Mouse (Mus musculus): ENCODE results near the gene Fam163b. TPM values are rescaled to one million over a fixed set of nuclear protein-coding genes. Genes with fewer than 3 reads are reported as not detected.
A peak's percentile ranks its signal among the peaks of the same experiment; 100 is the strongest.

The Fam163b gene
- polyA plus RNA-seq, 1 experiment from 2014 or later = 0.19 TPM

- 50% methylated on average over 3 of the region's 3 CpGs for WGBS
- H3K36me3 ChIP-seq = no peaks in the 10 kb centered on the region
These were observed 13.3 kb downstream of the Fam163b start for GRCm38 (mm10) chr2:27128990-27129389.

GRCm38 (mm10) chr2:27126496-27126895, 15.8 kb downstream of the Fam163b start:
- no peak for ATAC-seq (ENCODE audit: insufficient read depth, low FRiP score, low read depth)
- Histone ChIP-seq H3K4me2 (no peak overlapping the region), H3K9me3 (no peaks in the 10 kb centered on the region)

More at GRCm38 (mm10) chr2:27128990-27129389, 13.3 kb downstream of the Fam163b start:
- Histone ChIP-seq H3K4me1 (no peaks in the 10 kb centered on the region), H3K9me3 (no peaks in the 10 kb centered on the region), H3K27me3 (replicated peaks) (no peaks in the 10 kb centered on the region), H3K9ac (no peak overlapping the region), H3K27ac (no peak overlapping the region), H3K4me3 (replicated peaks) (no peak overlapping the region), H3K4me2 (no peak overlapping the region)
- ATAC-seq (ENCODE audit: insufficient read depth, low FRiP score, low read depth) = no peak

GRCm38 (mm10) chr2:27125979-27126378, 16.3 kb downstream of the Fam163b start:
- Histone ChIP-seq H3K9me3 (no peaks in the 10 kb centered on the region), H3K27me3 (replicated peaks) (no peaks in the 10 kb centered on the region), H3K4me2 (no peak overlapping the region), H3K4me1 (peaks cover 4% of the 10 kb centered on the region; the same call in 1 of the 2 replicates), H3K4me3 (replicated peaks) (no peak overlapping the region), H3K36me3 (no peaks in the 10 kb centered on the region), H3K27ac (no peak overlapping the region), H3K9ac (no peak overlapping the region)
- WGBS = 25% methylated on average over 10 of the region's 10 CpGs
- no peak for ATAC-seq (ENCODE audit: insufficient read depth, low FRiP score, low read depth)

More at GRCm38 (mm10) chr2:27126496-27126895, 15.8 kb downstream of the Fam163b start:
- Histone ChIP-seq H3K36me3 (no peaks in the 10 kb centered on the region), H3K4me3 (replicated peaks) (no peak overlapping the region), H3K4me1 (peaks cover 4% of the 10 kb centered on the region; the same call in 1 of the 2 replicates), H3K27ac (no peak overlapping the region), H3K9ac (no peak overlapping the region), H3K27me3 (replicated peaks) (no peaks in the 10 kb centered on the region)
- WGBS = 49% methylated on average over 4 of the region's 4 CpGs

GRCm38 (mm10) chr2:27123121-27123520, 19.2 kb downstream of the Fam163b start:
- Histone ChIP-seq H3K9me3 (no peaks in the 10 kb centered on the region), H3K4me1 (peaks cover 4% of the 10 kb centered on the region; the same call in 1 of the 2 replicates), H3K36me3 (no peaks in the 10 kb centered on the region), H3K4me3 (replicated peaks) (no peak overlapping the region), H3K27ac (no peak overlapping the region), H3K9ac (no peak overlapping the region), H3K4me2 (no peak overlapping the region), H3K27me3 (replicated peaks) (no peaks in the 10 kb centered on the region)
- whole genome bisulfite sequencing = 89% methylated on average over 4 of the region's 4 CpGs
- ATAC-seq (ENCODE audit: insufficient read depth, low FRiP score, low read depth) = no peak

- no peaks in the 10 kb centered on the region for H3K36me3 ChIP-seq
- no peaks in the 10 kb centered on the region for H3K27me3 ChIP-seq (replicated peaks)
- H3K9ac ChIP-seq = no peak overlapping the region
- no peak for ATAC-seq (ENCODE audit: insufficient read depth, low FRiP score, low read depth)
- H3K4me2 ChIP-seq = no peak overlapping the region
- H3K27ac ChIP-seq = no peak overlapping the region
- H3K4me1 ChIP-seq = peaks cover 4% of the 10 kb centered on the region; the same call in 1 of the 2 replicates
- 56% methylated on average over 9 of the region's 9 CpGs for WGBS
- no peak overlapping the region for H3K4me3 ChIP-seq (replicated peaks)
- no peaks in the 10 kb centered on the region for H3K9me3 ChIP-seq
These were observed 19.7 kb downstream of the Fam163b start for GRCm38 (mm10) chr2:27122578-27122977.

- WGBS = 16% methylated on average over 9 of the region's 9 CpGs
- Histone ChIP-seq H3K9me3 (no peaks in the 10 kb centered on the region), H3K27me3 (replicated peaks) (no peaks in the 10 kb centered on the region), H3K4me3 (replicated peaks) (no peak overlapping the region), H3K4me1 (peaks cover 4% of the 10 kb centered on the region; the same call in 1 of the 2 replicates), H3K4me2 (no peak overlapping the region), H3K27ac (no peak overlapping the region), H3K36me3 (no peaks in the 10 kb centered on the region), H3K9ac (no peak overlapping the region)
- peak; percentile 33; the same call in 1 of the 2 replicates for ATAC-seq (ENCODE audit: insufficient read depth, low FRiP score, low read depth)
These were observed 20.5 kb downstream of the Fam163b start for GRCm38 (mm10) chr2:27121626-27122355.

GRCm38 (mm10) chr2:27120241-27120641, 22.1 kb downstream of the Fam163b start:
- ATAC-seq (ENCODE audit: insufficient read depth, low FRiP score, low read depth) = peak; percentile 45; the same call in 1 of the 2 replicates
- Histone ChIP-seq H3K27ac (no peak overlapping the region), H3K9ac (no peak overlapping the region)

GRCm38 (mm10) chr2:27119766-27120165, 22.5 kb downstream of the Fam163b start:
- no peaks in the 10 kb centered on the region for H3K9me3 ChIP-seq
- no peak overlapping the region for H3K27ac ChIP-seq
- 84% methylated on average over 2 of the region's 2 CpGs for WGBS
- H3K4me1 ChIP-seq = peaks cover 4% of the 10 kb centered on the region; the same call in 1 of the 2 replicates
- H3K9ac ChIP-seq = no peak overlapping the region
- ATAC-seq (ENCODE audit: insufficient read depth, low FRiP score, low read depth) = no peak
- no peak overlapping the region for H3K4me3 ChIP-seq (replicated peaks)
- no peak overlapping the region for H3K4me2 ChIP-seq
- H3K36me3 ChIP-seq = no peaks in the 10 kb centered on the region
- no peaks in the 10 kb centered on the region for H3K27me3 ChIP-seq (replicated peaks)

More at GRCm38 (mm10) chr2:27120241-27120641, 22.1 kb downstream of the Fam163b start:
- Histone ChIP-seq H3K4me3 (replicated peaks) (no peak overlapping the region), H3K4me2 (no peak overlapping the region), H3K4me1 (peaks cover 4% of the 10 kb centered on the region; the same call in 1 of the 2 replicates), H3K36me3 (no peaks in the 10 kb centered on the region), H3K27me3 (replicated peaks) (no peaks in the 10 kb centered on the region), H3K9me3 (no peaks in the 10 kb centered on the region)
- WGBS = 55% methylated on average over 8 of the region's 8 CpGs

- H3K9ac ChIP-seq = no peak overlapping the region
- ATAC-seq (ENCODE audit: insufficient read depth, low FRiP score, low read depth) = no peak
- 36% methylated on average over 4 of the region's 4 CpGs for WGBS
- H3K4me3 ChIP-seq (replicated peaks) = no peak overlapping the region
- no peaks in the 10 kb centered on the region for H3K27me3 ChIP-seq (replicated peaks)
- peaks cover 4% of the 10 kb centered on the region; the same call in 1 of the 2 replicates for H3K4me1 ChIP-seq
- no peak overlapping the region for H3K27ac ChIP-seq
- no peaks in the 10 kb centered on the region for H3K36me3 ChIP-seq
- H3K4me2 ChIP-seq = no peak overlapping the region
- H3K9me3 ChIP-seq = no peaks in the 10 kb centered on the region
These were observed 23.8 kb downstream of the Fam163b start for GRCm38 (mm10) chr2:27118452-27118851.

GRCm38 (mm10) chr2:27114169-27114568, 28.1 kb downstream of the Fam163b start:
- WGBS = 73% methylated on average over 10 of the region's 10 CpGs
- H3K4me3 ChIP-seq (replicated peaks) = no peak overlapping the region
- no peaks in the 10 kb centered on the region for H3K4me1 ChIP-seq
- no peaks in the 10 kb centered on the region for H3K9me3 ChIP-seq
- no peak overlapping the region for H3K9ac ChIP-seq
- no peak overlapping the region for H3K27ac ChIP-seq
- H3K4me2 ChIP-seq = no peak overlapping the region
- no peak for ATAC-seq (ENCODE audit: insufficient read depth, low FRiP score, low read depth)
- H3K27me3 ChIP-seq (replicated peaks) = no peaks in the 10 kb centered on the region
- H3K36me3 ChIP-seq = no peaks in the 10 kb centered on the region

GRCm38 (mm10) chr2:27112585-27112984, 29.7 kb downstream of the Fam163b start:
- no peaks in the 10 kb centered on the region for H3K36me3 ChIP-seq
- 70% methylated on average over 20 of the region's 20 CpGs for WGBS
- no peaks in the 10 kb centered on the region for H3K9me3 ChIP-seq

GRCm38 (mm10) chr2:27109052-27109451, 33.2 kb downstream of the Fam163b start:
- 87% methylated on average over 5 of the region's 5 CpGs for WGBS
- H3K9ac ChIP-seq = no peak overlapping the region
- H3K4me3 ChIP-seq (replicated peaks) = no peak overlapping the region
- no peaks in the 10 kb centered on the region for H3K36me3 ChIP-seq
- no peaks in the 10 kb centered on the region for H3K9me3 ChIP-seq
- no peak overlapping the region for H3K27ac ChIP-seq
- no peaks in the 10 kb centered on the region for H3K4me1 ChIP-seq
- no peaks in the 10 kb centered on the region for H3K27me3 ChIP-seq (replicated peaks)
- ATAC-seq (ENCODE audit: insufficient read depth, low FRiP score, low read depth) = no peak
- H3K4me2 ChIP-seq = no peak overlapping the region

More at GRCm38 (mm10) chr2:27112585-27112984, 29.7 kb downstream of the Fam163b start:
- Histone ChIP-seq H3K4me2 (no peak overlapping the region), H3K9ac (no peak overlapping the region), H3K27ac (no peak overlapping the region), H3K27me3 (replicated peaks) (no peaks in the 10 kb centered on the region), H3K4me3 (replicated peaks) (no peak overlapping the region), H3K4me1 (no peaks in the 10 kb centered on the region)
- ATAC-seq (ENCODE audit: insufficient read depth, low FRiP score, low read depth) = no peak
